8 mouse cellular contexts compared by ENCODE assay signal in the genomic region with DNA sequence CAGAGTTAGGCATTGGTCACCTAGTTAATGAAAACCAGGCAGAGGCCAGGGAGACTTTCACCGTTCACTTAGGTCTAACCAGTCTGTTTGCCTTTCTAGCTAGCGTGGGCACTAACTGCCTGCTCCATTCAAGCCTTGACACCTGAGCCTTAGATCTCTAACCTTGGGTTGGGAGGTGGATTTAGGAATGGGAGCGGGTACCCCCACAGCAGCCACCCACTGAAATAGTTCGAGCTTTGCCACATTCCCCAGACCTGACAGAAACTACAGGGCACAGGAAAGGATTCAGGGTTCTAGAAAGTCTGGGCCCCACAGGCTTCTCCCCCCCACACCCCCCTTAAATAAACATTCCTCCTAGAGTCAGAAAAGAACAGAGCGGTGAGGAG. TPM values are rescaled to one million over a fixed set of nuclear protein-coding genes. Genes with fewer than 3 reads are reported as not detected.
A peak's percentile ranks its signal among the peaks of the same experiment; 100 is the strongest.
DNase-seq lines count a peak whose midpoint lies in the region; ATAC-seq lines count a peak whose summit lies in the region.

No protein-coding gene starts in this region.

- 11% methylated on average over 5 of the region's 5 CpGs for WGBS in embryonic facial prominence, embryonic 11.5 days
- 16% methylated on average over 5 of the region's 5 CpGs for WGBS in midbrain, embryonic 12.5 days

- no peak overlapping the region for H3K27ac ChIP-seq in embryonic facial prominence, embryonic 11.5 days (replicated peaks; ENCODE audit: low read depth, low read length)
- no peak overlapping the region for H3K27ac ChIP-seq in midbrain, embryonic 12.5 days (replicated peaks)

- DNase-seq in embryo, embryonic 10.5 days (ENCODE audit: low spot score), result peak; percentile 61
- DNase-seq in embryo, embryonic 10 days (ENCODE audit: low spot score), result no peak
- peak; percentile 47 for DNase-seq in embryonic facial prominence, embryonic 11.5 days (ENCODE audit: low spot score)
- peak; percentile 82 for DNase-seq in kidney, adult 9 months
- no peak for DNase-seq in layer of hippocampus, adult 9-10 months (ENCODE audit: low spot score)
- DNase-seq in adrenal gland, postnatal 14 days, result no peak

- no peaks in the 10 kb centered on the region for H3K27me3 ChIP-seq in embryonic facial prominence, embryonic 11.5 days (ENCODE audit: control insufficient read depth, insufficient read depth, low read length)
- peaks cover 68% of the 10 kb centered on the region for H3K27me3 ChIP-seq in midbrain, embryonic 12.5 days

- H3K4me2 ChIP-seq in embryonic facial prominence, embryonic 11.5 days (ENCODE audit: low read depth, low read length), result peak overlapping the region; percentile 96
- H3K4me2 ChIP-seq in midbrain, embryonic 12.5 days (replicated peaks), result peak overlapping the region; percentile 95

- no peaks in the 10 kb centered on the region for H3K36me3 ChIP-seq in embryonic facial prominence, embryonic 11.5 days (replicated peaks; ENCODE audit: control insufficient read depth, insufficient read depth, low read depth, low read length)
- H3K36me3 ChIP-seq in midbrain, embryonic 12.5 days, result no peaks in the 10 kb centered on the region

- H3K4me3 ChIP-seq in embryonic facial prominence, embryonic 11.5 days (ENCODE audit: low read depth, low read length), result peak overlapping the region; percentile 74; the same call in 1 of the 2 replicates
- peak overlapping the region; percentile 56 for H3K4me3 ChIP-seq in midbrain, embryonic 12.5 days

- H3K9me3 ChIP-seq in embryonic facial prominence, embryonic 11.5 days (replicated peaks; ENCODE audit: control insufficient read depth, low read length), result no peaks in the 10 kb centered on the region
- no peaks in the 10 kb centered on the region for H3K9me3 ChIP-seq in midbrain, embryonic 12.5 days

- peaks cover 11% of the 10 kb centered on the region for H3K4me1 ChIP-seq in embryonic facial prominence, embryonic 11.5 days (ENCODE audit: control insufficient read depth, insufficient read depth, low read length)
- H3K4me1 ChIP-seq in midbrain, embryonic 12.5 days, result peaks cover 33% of the 10 kb centered on the region

- no peak for ATAC-seq in embryonic facial prominence, embryonic 11.5 days (replicated peaks; ENCODE audit: insufficient number of reproducible peaks, low FRiP score, low TSS enrichment, low read depth)
- ATAC-seq in midbrain, embryonic 12.5 days (ENCODE audit: low FRiP score, low read depth), result no peak
- no peak for ATAC-seq in erythroid progenitor cell, adult 5-6 weeks (replicated peaks; ENCODE audit: low FRiP score, poor library complexity, severe bottlenecking)

- no peak overlapping the region for H3K9ac ChIP-seq in embryonic facial prominence, embryonic 11.5 days (replicated peaks; ENCODE audit: low read length)
- no peak overlapping the region for H3K9ac ChIP-seq in midbrain, embryonic 12.5 days (replicated peaks)

RNA-seq across cellular contexts. Expression of gene Gprc5c, which starts 0.9 kb away (rescaled TPM):
- 31.5 and 36.4 TPM in 2 replicates for polyA plus RNA-seq in embryonic facial prominence, embryonic 11.5 days (2014; fragmentation: Nextera tagmentation; extraction: Ambion mirVana)
- 10.4 and 16.8 TPM in 2 replicates for polyA plus RNA-seq in midbrain, embryonic 12.5 days (2016; fragmentation: Nextera tagmentation; extraction: Ambion mirVana)
- not detected in 2 replicates for total RNA-seq in erythroid progenitor cell, adult 5-6 weeks (2015; ENCODE audit: low replicate concordance)
- total RNA-seq in erythroid progenitor cell, adult 5-6 weeks (2017; ENCODE audit: low replicate concordance), result not detected in 2 replicates
- total RNA-seq in adrenal gland, postnatal 14 days (2021), result 16.6 and 18.6 TPM in 2 replicates

RNA-seq across cellular contexts. Expression of gene Cd300a, which starts 39.8 kb away (rescaled TPM):
- 0.85 and 1.4 TPM in 2 replicates for polyA plus RNA-seq in embryonic facial prominence, embryonic 11.5 days (2014; fragmentation: Nextera tagmentation; extraction: Ambion mirVana)
- 0.71 and 0.97 TPM in 2 replicates for polyA plus RNA-seq in midbrain, embryonic 12.5 days (2016; fragmentation: Nextera tagmentation; extraction: Ambion mirVana)
- total RNA-seq in erythroid progenitor cell, adult 5-6 weeks (2015; ENCODE audit: low replicate concordance), result 2.1 and 4.3 TPM in 2 replicates
- total RNA-seq in erythroid progenitor cell, adult 5-6 weeks (2017; ENCODE audit: low replicate concordance), result 2.9 and 6.0 TPM in 2 replicates
- total RNA-seq in adrenal gland, postnatal 14 days (2021), result 1.1 and 2.2 TPM in 2 replicates

RNA-seq across cellular contexts. Expression of gene Gpr142, which starts 51.3 kb away (rescaled TPM):
- polyA plus RNA-seq in embryonic facial prominence, embryonic 11.5 days (2014; fragmentation: Nextera tagmentation; extraction: Ambion mirVana), result not detected in 2 replicates
- polyA plus RNA-seq in midbrain, embryonic 12.5 days (2016; fragmentation: Nextera tagmentation; extraction: Ambion mirVana), result not detected in 2 replicates
- total RNA-seq in erythroid progenitor cell, adult 5-6 weeks (2015; ENCODE audit: low replicate concordance), result not detected in 2 replicates
- total RNA-seq in erythroid progenitor cell, adult 5-6 weeks (2017; ENCODE audit: low replicate concordance), result not detected in 2 replicates
- total RNA-seq in adrenal gland, postnatal 14 days (2021), result not detected in 2 replicates

RNA-seq across cellular contexts. Expression of gene Btbd17, which starts 54.3 kb away (rescaled TPM):
- 9.5 and 9.8 TPM in 2 replicates for polyA plus RNA-seq in embryonic facial prominence, embryonic 11.5 days (2014; fragmentation: Nextera tagmentation; extraction: Ambion mirVana)
- polyA plus RNA-seq in midbrain, embryonic 12.5 days (2016; fragmentation: Nextera tagmentation; extraction: Ambion mirVana), result 61.0 and 68.5 TPM in 2 replicates
- total RNA-seq in erythroid progenitor cell, adult 5-6 weeks (2015; ENCODE audit: low replicate concordance), result not detected in 2 replicates
- not detected in 2 replicates for total RNA-seq in erythroid progenitor cell, adult 5-6 weeks (2017; ENCODE audit: low replicate concordance)
- not detected in 2 replicates for total RNA-seq in adrenal gland, postnatal 14 days (2021)

Comparison
In these comparisons a context has a peak if more than half of its experiments do, and no peak if none do; other contexts are left out.
1. DNase-seq: peak in embryo, embryonic 10.5 days (single experiment), embryonic facial prominence, embryonic 11.5 days (single experiment) and kidney, adult 9 months (single experiment); none in embryo, embryonic 10 days (single experiment), layer of hippocampus, adult 9-10 months (single experiment) and adrenal gland, postnatal 14 days (single experiment).
2. RNA of gene Gprc5c, which starts 0.9 kb away (total RNA-seq): 16.6 to 18.6 TPM in adrenal gland, postnatal 14 days; not detected in erythroid progenitor cell, adult 5-6 weeks; every median in the first group is over 10 times any median in the second.